ENCODE assay signal across 8 mouse cellular contexts in genomic region chr13:21440503-21441206, GRCm38 (mm10). TPM values are rescaled to one million over a fixed set of nuclear protein-coding genes. Genes with fewer than 3 reads are reported as not detected.
DNase-seq lines count a peak whose midpoint lies in the region; ATAC-seq and TF ChIP-seq lines count a peak whose summit lies in the region.

Gene Pgbd1 (minus strand): TSS chr13:21441058.

- H3K9ac ChIP-seq in forebrain, embryonic 15.5 days (replicated peaks), result peak within 1 kb of the TSS; percentile 64
- H3K9ac ChIP-seq in liver, embryonic 16.5 days (ENCODE audit: low read depth, low read length), result peak within 1 kb of the TSS; percentile 73
- peak within 1 kb of the TSS; percentile 85 for H3K9ac ChIP-seq in neural tube, embryonic 13.5 days

- H3K36me3 ChIP-seq in G1E (replicated peaks), result peaks cover 31% of the 10 kb centered on the region
- H3K36me3 ChIP-seq in forebrain, embryonic 15.5 days, result peaks cover 32% of the 10 kb centered on the region
- peaks cover 6% of the 10 kb centered on the region; the same call in 1 of the 2 replicates for H3K36me3 ChIP-seq in liver, embryonic 16.5 days (ENCODE audit: control insufficient read depth, insufficient read depth)
- H3K36me3 ChIP-seq in neural tube, embryonic 13.5 days, result peaks cover 27% of the 10 kb centered on the region

- TF ChIP-seq CTCF in G1E (IDR thresholded peaks at IDR 0.05; ENCODE audit: low read depth, low read length), result no peak

- no peaks in the 10 kb centered on the region for H3K9me3 ChIP-seq in G1E (replicated peaks)
- H3K9me3 ChIP-seq in forebrain, embryonic 15.5 days, result no peaks in the 10 kb centered on the region
- H3K9me3 ChIP-seq in liver, embryonic 16.5 days (replicated peaks; ENCODE audit: control insufficient read depth, low read length), result no peaks in the 10 kb centered on the region
- no peaks in the 10 kb centered on the region for H3K9me3 ChIP-seq in neural tube, embryonic 13.5 days

- ATAC-seq in G1E (ENCODE audit: extremely low read depth, insufficient number of reproducible peaks, low FRiP score, poor library complexity, severe bottlenecking), result peak; percentile 68
- ATAC-seq in forebrain, embryonic 15.5 days (replicated peaks), result peak; percentile 94
- ATAC-seq in liver, embryonic 16.5 days (ENCODE audit: low read depth), result peak; percentile 81
- ATAC-seq in neural tube, embryonic 13.5 days (ENCODE audit: low read depth), result peak; percentile 99

- peak within 1 kb of the TSS; percentile 36; the same call in 1 of the 2 replicates for H3K27ac ChIP-seq in forebrain, embryonic 15.5 days (replicated peaks)
- peak within 1 kb of the TSS; percentile 83 for H3K27ac ChIP-seq in liver, embryonic 16.5 days (ENCODE audit: low read length)
- peak within 1 kb of the TSS; percentile 83 for H3K27ac ChIP-seq in neural tube, embryonic 13.5 days (replicated peaks)

- peak within 1 kb of the TSS; percentile 70 for H3K4me3 ChIP-seq in G1E (ENCODE audit: low read depth, low read length)
- peak within 1 kb of the TSS; percentile 61 for H3K4me3 ChIP-seq in forebrain, embryonic 15.5 days
- peak within 1 kb of the TSS; percentile 73 for H3K4me3 ChIP-seq in liver, embryonic 16.5 days (ENCODE audit: low read depth, low read length)
- peak within 1 kb of the TSS; percentile 57 for H3K4me3 ChIP-seq in neural tube, embryonic 13.5 days

- peaks cover 11% of the 10 kb centered on the region for H3K4me1 ChIP-seq in G1E (ENCODE audit: insufficient read depth, low read depth, low read length)
- H3K4me1 ChIP-seq in forebrain, embryonic 15.5 days, result peaks cover 12% of the 10 kb centered on the region; the same call in 1 of the 2 replicates
- peaks cover 8% of the 10 kb centered on the region for H3K4me1 ChIP-seq in liver, embryonic 16.5 days (ENCODE audit: control insufficient read depth, low read depth, low read length)
- peaks cover 18% of the 10 kb centered on the region for H3K4me1 ChIP-seq in neural tube, embryonic 13.5 days (replicated peaks)

- no peaks in the 10 kb centered on the region for H3K27me3 ChIP-seq in G1E (ENCODE audit: insufficient read depth, low read length)
- no peaks in the 10 kb centered on the region for H3K27me3 ChIP-seq in forebrain, embryonic 15.5 days
- H3K27me3 ChIP-seq in liver, embryonic 16.5 days (ENCODE audit: control insufficient read depth, insufficient read depth, low read depth, low read length), result no peaks in the 10 kb centered on the region
- H3K27me3 ChIP-seq in neural tube, embryonic 13.5 days, result no peaks in the 10 kb centered on the region

- WGBS in forebrain, embryonic 15.5 days, result under 1% methylated on average over 32 of the region's 32 CpGs
- WGBS in liver, embryonic 16.5 days (ENCODE audit: insufficient replicate concordance), result under 1% methylated on average over 32 of the region's 32 CpGs
- under 1% methylated on average over 32 of the region's 32 CpGs for WGBS in neural tube, embryonic 13.5 days

- intact Hi-C loops in heart, postnatal 14 days (cut with DNase I), result no loop called here

- H3K4me2 ChIP-seq in forebrain, embryonic 15.5 days (replicated peaks), result peak within 1 kb of the TSS; percentile 61
- peak within 1 kb of the TSS; percentile 79 for H3K4me2 ChIP-seq in liver, embryonic 16.5 days (ENCODE audit: low read depth, low read length)
- H3K4me2 ChIP-seq in neural tube, embryonic 13.5 days, result peak within 1 kb of the TSS; percentile 80

- peak; percentile 22 for DNase-seq in G1E (ENCODE audit: low spot score)
- DNase-seq in cerebellum, adult 18-20 months, result peak; percentile 80 to 84
- peak; percentile 52 to 63 for DNase-seq in heart, postnatal 14 days
- peak; percentile 74 to 86 for DNase-seq in kidney, postnatal 4 days
- DNase-seq in telencephalon, adult 2 months (ENCODE audit: low read depth, low spot score), result peak; percentile 82

RNA-seq across cellular contexts. Expression of gene Pgbd1, which starts in this region (rescaled TPM):
- 5.9 and 6.8 TPM in 2 replicates for total RNA-seq in G1E (2014; fragmentation: Nextera tagmentation)
- 3.9 and 4.9 TPM in 2 replicates for total RNA-seq in G1E (2017)
- polyA plus RNA-seq in G1E (2012), result 0.21 and 0.22 TPM in 2 replicates
- 2.8 and 3.5 TPM in 2 replicates for polyA plus RNA-seq in forebrain, embryonic 15.5 days (2015; fragmentation: Nextera tagmentation; extraction: Ambion mirVana)
- total RNA-seq in heart, postnatal 14 days (2021), result under 1 TPM; 0.32 to 0.60 TPM
- polyA plus RNA-seq in liver, embryonic 16.5 days (2015; fragmentation: Nextera tagmentation; extraction: Ambion mirVana), result 0.82 and 0.97 TPM in 2 replicates
- polyA plus RNA-seq in neural tube, embryonic 13.5 days (2015; fragmentation: Nextera tagmentation; extraction: Ambion mirVana), result 3.4 and 3.9 TPM in 2 replicates

Comparison
In these comparisons a context has a peak if more than half of its experiments do, and no peak if none do; other contexts are left out.
1. Peak in every context shown above with its lines: DNase-seq, ATAC-seq, H3K4me3 ChIP-seq and H3K27ac ChIP-seq.
2. Peak in DNase-seq in heart, postnatal 14 days; RNA of the gene not detected or under 1 TPM.
3. Peak in ATAC-seq, H3K4me3 ChIP-seq, H3K27ac ChIP-seq, H3K9ac ChIP-seq and H3K4me2 ChIP-seq in liver, embryonic 16.5 days; RNA of the gene not detected or under 1 TPM.
4. DNase-seq: peak in every context shown above with its lines; median percentile 82 in cerebellum, adult 18-20 months; 82 in telencephalon, adult 2 months; 80 in kidney, postnatal 4 days; 58 in heart, postnatal 14 days; 22 in G1E.